Mouse (Mus musculus) megakaryocyte, embryonic 14.5 days (primary cell): ENCODE results near the gene Tlk1.

Source experiments
- FLI1 ChIP-seq: IDR thresholded peaks from 2 replicates; pipeline ENCODE4 v1.6.1; 2012; ENCODE audit warnings: low read length, inconsistent platforms, mixed read lengths
- GATA1 ChIP-seq: IDR thresholded peaks from 3 replicates; pipeline ENCODE4 v1.6.1; 2012; ENCODE audit warnings: mixed read lengths, low read length, inconsistent platforms, borderline replicate concordance

DNA sequence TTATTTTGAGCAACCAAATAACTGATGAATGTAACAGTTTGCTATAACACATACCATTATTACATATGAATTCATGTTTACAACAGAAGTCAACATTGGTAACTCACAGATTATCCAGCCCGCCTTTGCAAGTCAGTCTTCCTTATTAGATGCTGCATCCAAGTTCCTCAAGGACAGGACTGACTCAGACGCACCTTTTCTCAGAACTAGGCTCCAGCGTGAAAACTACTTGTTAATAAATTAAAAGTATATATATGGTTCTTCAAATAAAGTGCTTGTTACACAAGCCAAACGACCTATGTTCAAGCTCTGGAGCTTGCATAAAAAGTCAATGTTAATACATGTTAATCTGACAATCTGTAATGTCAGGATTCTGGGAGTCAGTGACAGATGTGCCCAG lies 11.9 kb downstream of the Tlk1 start:
- TF ChIP-seq GATA1 (no peak), FLI1 (no peak)
